Mouse (Mus musculus): ENCODE data around the gene Gm49394.

DNA sequence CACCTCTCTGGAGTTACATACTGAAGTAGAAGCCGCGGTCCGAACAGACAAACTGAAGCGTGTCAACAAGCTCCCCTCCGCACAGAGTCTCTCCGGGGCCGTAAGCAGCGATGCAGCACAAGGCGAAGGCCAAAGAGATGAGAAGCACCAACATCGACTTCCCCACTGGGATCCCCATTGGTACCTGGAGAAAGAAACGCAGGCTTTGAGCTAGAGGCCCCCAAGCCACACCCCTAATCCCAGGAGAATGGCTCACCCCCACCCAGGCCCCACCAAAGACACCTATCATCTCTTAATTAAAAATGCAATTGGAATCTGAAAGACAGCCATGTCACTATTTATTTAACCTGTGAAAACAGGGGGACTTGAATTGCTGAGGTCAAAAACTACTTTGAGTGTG, 14.1 kb downstream of the Gm49394 start:
- TF ChIP-seq CTCF (IDR thresholded peaks at IDR 0.05; ENCODE audit: control insufficient read depth, insufficient read depth, insufficient read length): no peak
- no peak for TF ChIP-seq USF1 (IDR thresholded peaks at IDR 0.05; ENCODE audit: low read depth)
- no peak for TF ChIP-seq MAX (IDR thresholded peaks at IDR 0.05)

Measured in C2C12 (cell line).